Mouse (Mus musculus): ENCODE measurements around the gene Adss.
"Not testable (repeated sequence)": the region's sequence is repeated elsewhere in the genome, so short reads cannot be mapped to it uniquely, and the experiment has no call there.

Gene Adss

DNA sequence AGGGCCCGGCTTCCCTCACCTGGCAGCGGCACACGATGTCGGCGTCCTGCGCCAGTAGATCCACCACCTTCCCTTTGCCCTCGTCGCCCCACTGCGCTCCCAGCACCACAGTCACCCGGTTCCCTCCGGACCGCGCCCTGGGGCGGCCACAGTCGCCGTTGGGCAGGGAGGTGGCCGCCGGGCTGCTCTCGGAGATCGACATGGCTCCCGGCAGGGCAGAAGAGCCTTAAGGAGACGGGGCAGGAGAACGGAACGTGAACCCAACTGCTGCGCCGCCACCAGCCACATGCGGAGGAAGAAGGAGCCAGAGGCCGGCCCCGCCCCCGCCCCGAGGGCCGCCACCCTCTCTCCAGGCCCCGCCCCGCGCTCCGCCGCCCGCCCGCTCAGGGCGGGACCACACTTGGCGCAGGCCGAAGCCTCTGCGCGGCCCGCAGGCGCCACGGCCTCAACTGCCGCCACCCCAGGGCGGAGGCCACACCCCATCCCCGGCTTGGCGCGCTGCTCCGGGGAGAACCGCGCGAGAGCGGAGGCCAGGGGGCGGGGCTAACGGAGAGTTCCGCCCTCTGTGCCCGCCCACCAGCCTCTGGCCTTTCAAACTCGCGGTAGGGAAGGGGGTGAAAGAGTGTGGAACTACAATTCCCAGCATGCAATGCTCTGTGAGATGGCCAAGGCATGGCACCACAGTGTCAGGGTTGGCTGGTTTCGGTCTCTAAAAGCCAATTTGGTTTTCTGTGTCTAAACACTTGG is at the start of gene Adss:
Gene Adss (minus strand): TSS at position 319 of the 747 bp plus-strand sequence.
- peak; percentile 95 to 96 for DNase-seq (ENCODE audit: low spot score in 2 of 2)

DNA sequence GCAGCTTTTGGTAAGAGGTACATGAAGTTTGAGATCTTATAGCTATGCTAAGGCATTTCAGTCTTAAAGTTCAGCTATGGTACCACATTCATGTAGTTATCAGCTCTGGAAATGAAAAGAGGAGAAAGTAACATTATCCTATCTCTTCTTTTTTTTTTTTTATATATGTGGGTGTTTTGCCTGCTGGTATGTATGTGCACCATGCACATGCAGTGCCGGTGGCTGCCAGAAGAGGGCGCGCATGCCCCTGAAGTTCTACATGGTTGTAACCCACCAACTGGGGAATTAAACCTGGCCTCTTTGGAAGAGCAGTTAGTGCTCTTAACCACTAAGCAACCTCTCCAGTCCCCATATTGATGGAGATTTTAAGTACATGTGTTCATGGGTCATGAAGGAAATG is 49.5 kb upstream of the Adss start:
- DNase-seq (ENCODE audit: low spot score in 2 of 2), result not testable (repeated sequence)

DNA sequence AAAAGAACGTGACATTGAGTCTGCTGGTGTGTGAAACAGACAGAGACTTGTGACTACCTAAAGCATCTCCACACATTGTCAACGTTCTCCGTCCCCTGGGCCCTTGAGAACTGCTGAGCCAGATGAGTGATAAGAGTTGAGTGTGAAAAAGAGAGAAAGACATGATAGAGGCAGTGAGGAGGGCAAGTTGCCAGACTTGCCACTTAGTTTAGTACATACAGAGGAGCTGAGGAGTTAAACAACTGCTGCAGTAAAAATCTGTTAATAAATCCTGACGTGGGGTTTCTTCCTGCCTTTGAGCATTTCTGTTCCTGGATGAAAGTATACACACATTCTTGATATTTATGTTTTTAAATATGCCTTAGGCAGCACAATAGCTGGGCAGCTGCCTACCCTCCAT is 31.5 kb upstream of the Adss start:
- not testable (repeated sequence) for DNase-seq (ENCODE audit: low spot score in 2 of 2)

DNA sequence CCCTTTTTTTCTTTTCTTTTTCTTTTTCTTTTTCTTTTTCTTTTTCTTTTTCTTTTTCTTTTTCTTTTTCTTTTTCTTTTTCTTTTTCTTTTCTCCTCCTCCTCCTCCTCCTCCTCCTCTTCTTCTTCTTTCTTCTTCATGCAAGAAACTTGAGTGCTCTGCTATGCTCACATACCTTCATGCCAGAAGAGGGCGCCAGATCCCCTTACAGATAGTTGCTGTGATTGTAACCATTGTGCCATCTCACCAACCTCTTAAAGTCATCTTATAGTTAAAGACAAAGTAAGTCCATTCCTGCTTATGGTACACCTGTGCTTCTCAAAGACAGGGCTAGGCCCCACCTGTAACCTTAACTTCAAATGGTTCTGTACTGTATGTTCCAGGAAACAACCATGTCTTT is 10.5 kb upstream of the Adss start:
- DNase-seq (ENCODE audit: low spot score in 2 of 2), result not testable (repeated sequence)

DNA sequence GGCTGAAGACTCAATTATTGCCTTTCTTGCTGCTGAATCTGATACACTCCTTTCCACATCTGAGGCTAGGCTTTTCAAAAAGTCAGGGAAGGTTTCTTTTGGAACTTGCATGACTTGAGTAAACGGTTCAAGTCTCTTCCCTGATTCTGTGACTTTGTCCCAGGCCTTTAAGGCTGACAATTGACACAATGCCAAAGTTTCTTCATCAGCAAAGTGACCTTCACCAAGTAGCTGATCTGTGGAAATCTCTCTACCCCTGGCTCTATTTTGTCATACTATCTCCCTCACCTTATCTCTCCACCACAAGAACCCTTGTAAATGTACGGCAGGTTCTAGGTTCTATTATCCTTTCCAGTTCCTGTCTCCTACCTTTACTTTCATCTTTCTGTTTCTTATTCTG is 7.2 kb upstream of the Adss start:
- no peak for DNase-seq (ENCODE audit: low spot score in 2 of 2)

DNA sequence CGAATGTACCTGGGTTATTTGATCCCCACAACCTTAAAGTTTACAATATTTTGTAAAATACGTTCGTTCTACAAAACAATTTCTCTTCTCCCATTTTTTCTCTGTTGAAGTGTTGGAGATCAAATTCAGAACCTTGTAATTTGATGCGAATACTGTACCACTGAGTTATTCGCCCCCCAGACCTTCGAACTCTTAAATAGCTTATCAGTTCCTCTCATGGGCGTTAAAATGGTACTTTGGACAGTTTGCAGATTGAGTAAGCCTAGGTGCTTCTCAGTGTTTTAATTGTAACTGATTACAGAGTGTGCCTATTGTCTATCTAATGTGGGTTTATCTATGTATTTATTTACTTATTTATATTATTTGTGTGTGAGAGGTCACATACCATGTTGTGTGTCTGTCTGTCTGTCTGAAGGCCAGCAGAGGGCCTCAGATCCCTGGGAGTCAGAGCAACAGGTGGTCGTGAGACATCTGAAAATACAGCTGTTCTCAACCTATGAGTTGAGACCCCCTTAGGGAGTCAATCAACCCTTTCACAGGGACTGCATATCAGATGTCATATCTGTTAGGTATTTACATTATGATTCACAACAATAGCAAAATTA is 942 bp upstream of the Adss start:
- DNase-seq (ENCODE audit: low spot score in 2 of 2), result no peak

DNA sequence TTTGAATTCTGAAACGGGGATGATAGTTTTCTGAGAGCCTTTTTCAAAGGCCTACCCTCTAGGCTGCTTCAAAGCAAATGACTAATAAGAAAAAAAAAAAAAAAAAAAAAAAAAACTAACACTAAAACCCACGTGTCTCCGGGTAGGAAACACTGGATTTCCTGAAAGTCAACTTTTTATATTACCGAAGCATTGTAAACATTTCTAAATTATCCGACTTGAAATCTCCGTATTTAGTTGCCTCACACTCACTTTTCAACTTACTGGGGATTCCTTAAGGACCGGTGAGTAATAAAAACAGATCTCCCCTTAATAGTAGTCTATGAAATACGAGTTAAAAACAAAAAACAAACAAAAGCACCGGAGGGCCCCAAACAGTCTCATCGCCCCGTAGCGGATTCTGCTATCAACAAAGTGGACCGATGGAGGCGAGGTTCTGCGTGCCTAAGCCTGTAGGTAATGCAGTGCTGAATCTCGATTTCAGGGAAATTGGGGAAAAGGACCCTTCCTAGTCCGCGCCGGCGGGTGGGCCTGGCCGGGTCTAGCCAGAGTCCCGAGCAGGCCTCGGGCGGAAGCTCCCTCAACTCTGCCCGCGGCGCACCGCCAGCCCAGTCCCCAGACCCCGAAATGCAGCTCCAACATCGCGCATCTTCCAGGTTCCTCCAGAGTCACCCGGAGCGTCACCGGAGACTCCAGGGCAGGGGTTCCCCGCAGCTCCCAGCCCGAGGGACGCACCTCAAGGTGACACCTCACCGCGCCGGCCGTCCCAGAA is 704 bp downstream of the Adss start:
- DNase-seq (ENCODE audit: low spot score in 2 of 2), result peak in 1 of 2 experiments; percentile 41

DNA sequence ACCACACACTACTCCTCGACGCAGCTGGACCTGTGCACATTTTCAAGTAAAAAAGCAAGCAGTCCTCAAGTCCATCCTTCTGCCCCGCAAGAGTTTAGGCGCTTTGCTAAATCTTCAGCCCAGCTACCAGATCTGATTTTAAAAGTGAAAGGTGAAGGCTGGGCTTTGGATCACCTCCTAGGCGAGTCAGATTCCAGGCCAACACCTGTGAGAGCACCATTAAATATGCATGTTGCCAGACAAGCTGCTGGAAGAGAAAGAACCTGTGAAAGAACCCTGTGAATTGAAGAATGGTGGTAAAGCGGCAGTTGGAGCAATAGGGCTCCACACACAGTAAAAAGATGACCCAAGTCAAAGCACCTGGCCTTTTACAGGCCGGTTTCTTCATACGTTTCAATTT is 1.4 kb downstream of the Adss start:
- DNase-seq (ENCODE audit: low spot score in 2 of 2), result no peak

DNA sequence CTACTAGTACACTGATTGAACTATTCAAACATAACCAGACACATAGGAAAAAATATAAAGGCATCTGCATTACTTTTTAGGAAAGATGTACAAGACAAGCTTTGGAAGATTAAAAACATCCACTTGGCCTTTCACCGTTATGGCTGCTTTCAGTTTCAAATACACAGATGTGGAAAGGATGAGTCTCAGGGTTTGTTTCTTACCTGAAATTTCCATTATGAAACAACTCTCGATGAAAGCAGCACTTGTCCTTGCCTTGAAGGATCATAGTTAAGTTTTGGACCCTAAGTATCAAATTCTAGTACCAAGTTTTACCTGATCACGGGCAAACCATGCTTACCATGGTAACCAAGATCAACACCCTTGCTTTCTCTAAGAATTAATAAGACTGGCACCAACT is 3.5 kb downstream of the Adss start:
- no peak for DNase-seq (ENCODE audit: low spot score in 2 of 2)

DNA sequence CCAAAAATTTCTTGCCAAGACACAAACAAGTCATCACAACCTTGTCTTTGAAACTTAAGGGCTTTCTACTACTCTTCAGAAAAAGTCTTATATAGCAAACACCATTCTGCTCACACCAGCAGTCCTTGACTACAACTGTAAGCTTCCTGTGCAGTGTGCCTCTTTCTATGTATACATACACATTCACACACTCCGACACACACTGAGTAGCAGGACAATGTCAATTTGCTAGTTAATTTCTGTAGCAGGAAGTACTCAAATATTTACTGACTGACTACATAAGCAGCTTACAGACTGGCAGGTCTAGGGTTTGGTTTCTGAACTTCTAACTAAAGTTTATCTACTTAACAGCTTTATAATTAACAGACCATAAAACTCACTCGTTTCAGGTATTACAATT is 18.9 kb downstream of the Adss start:
- no peak for DNase-seq (ENCODE audit: low spot score in 2 of 2)

DNA sequence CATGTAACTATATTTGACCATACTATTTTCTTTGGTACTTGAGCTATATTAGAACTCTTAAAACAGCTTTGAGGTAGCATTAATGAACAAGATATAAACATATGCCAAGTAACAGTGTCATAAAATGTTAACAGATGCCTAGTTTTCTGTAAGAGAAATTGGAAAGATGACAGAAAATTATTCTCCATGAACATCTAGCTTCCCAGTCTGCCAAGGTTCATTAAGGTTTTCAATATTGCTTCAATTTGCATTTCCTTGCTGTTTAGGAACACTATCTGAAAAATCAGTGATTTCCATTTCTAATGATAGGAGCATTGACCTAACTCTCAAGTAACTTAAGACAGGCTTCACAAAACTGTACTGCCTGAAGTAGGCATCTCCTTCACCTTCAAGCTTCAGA is 27.4 kb downstream of the Adss start:
- no peak for DNase-seq (ENCODE audit: low spot score in 2 of 2)

DNA sequence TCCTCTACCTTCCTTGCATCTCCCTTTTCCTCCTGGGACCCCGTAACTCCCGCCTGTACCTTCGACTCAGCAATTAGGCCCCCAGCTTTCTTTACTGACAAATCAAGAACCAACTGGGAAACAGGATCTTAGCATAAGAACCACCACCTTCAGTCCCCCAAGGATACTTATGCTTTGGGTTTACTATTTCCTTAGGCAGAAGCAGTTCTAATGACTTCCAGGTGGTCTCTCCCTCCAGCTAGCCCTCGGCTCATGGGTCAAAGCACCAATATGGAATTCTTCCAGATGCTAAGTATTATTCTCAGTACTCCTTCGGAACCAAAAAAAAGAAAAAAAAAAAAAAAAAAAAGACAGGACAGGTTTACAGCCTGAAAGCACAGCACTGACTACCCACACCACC is 39.1 kb downstream of the Adss start:
- no peak for DNase-seq (ENCODE audit: low spot score in 2 of 2)

DNA sequence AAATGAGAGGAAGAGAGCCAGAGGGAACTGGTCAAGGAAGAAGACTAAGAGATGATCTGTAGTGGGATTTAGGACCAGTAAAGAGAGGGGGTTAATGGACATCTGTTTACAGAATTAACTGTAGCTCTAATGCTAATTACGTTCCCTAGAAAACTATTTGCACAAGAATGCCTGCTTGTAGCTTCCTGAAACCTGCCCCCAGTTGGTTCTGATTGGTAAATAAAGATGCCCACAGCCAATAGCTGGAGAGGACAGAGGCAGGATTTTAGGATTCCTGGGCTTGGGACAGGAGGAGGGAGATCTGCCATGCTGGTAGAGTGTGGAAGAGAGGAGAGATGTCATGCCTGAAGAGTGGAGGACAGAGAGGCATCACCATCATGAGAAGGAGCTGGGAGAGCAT is 42.8 kb downstream of the Adss start:
- DNase-seq (ENCODE audit: low spot score in 2 of 2), result no peak

DNA sequence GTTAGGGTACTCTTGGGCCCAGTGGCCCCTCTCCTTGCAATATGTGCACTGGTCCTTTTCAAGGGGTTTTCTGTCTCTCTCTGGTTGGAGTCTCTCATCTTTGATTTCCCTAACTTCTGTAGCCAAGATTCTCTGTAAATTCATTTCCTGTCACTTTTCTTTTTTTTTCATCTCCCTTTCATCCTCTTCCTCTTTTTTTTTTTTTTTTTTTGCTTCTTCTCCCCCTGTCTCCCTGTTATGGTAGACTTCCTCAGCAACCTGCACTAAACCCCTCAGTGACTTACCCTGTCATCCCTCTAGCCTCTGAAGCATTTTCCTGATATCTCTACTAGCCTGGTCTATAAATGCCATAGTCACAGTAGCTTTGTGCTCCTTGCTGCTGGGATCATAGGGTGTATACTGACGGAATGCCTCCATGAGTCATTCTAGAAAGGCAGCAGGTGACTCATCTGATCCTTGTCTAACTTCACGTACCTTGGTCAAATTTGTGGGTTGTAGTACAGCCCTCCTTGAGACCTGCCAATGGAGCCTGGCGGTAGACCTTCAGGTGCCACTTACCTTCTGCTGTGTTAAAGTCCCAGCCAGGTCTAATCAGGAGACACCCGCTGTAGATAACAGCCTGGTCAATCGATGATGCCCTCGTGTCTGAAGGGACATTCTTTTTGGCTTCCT is 48.3 kb downstream of the Adss start:
- DNase-seq (ENCODE audit: low spot score in 2 of 2), result no peak

DNA sequence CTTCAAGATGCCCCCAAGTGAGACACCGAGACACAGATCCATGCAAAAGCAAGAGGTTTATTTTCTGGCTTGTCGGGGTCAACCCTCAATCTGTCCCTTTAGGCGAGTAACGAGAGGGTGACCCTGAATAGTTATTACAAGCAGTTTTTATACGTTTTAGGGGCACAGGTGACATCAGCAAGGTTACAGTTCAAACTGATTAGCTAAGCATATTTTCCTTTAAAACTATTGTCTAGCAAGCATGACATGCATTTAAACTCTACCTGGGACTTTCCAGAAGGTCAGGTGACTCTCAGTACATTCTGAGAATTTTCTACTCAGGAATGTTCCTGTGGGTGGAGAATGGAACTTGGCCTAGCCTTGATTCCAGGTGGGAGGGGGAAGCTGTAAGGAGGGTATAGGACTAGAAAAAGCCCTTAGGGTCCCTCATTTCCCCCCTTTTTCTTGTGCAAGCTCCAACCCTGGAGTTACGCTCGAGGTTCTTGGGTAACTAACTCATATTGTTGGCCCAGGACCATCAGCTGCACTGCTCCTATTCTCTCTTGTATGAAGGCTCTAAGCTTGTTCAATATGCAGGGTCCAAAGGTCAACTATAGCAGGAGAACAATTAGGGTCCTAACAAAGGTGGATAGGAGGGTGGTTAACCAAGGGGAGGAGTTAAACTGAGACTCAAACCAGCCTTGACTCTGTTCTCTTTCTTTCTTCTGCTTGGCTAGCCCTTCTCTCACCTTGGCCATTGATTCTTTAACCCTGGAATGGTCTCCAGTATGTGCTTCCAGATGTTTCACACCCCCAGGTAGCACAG is 51.6 kb downstream of the Adss start:
- DNase-seq (ENCODE audit: low spot score in 2 of 2), result no peak

DNA sequence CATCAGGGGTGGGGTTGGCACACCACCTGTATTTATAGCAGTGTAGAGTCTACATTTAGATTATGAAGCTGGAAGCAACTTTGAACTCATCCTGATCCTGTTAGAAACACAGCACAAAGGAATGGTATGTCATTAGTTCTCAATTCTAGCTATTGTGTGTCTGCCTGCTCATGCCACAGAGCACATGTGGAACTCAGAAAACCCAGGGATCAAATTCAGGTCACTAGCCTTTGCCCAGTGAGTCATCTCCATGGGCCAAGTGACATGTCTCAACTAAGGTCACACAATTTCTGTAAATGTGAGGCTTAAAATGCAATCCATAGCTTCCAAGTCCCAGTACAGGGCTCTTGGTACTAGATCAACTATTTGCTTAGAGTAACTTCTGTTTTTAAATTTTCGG is 54.2 kb downstream of the Adss start:
- DNase-seq (ENCODE audit: low spot score in 2 of 2), result no peak

DNA sequence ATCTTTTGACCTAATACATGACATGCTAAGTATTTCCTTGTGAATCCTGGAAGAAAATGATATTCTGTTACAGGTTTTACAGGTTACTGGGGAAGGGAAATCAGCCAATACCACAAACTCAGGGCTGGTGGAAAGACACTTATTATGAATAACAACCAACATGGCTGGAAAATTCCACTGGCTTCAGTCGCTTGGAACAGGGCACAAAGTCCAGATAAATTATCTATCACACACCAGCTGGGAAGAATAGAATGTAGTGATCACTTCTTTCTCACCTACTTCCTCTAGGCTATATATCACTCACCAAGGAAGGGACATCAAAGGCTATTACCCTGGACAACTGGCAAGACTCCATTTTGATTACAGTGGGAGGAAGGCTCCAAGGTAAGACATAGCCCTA is 55.6 kb downstream of the Adss start:
- no peak for DNase-seq (ENCODE audit: low spot score in 2 of 2)

DNA sequence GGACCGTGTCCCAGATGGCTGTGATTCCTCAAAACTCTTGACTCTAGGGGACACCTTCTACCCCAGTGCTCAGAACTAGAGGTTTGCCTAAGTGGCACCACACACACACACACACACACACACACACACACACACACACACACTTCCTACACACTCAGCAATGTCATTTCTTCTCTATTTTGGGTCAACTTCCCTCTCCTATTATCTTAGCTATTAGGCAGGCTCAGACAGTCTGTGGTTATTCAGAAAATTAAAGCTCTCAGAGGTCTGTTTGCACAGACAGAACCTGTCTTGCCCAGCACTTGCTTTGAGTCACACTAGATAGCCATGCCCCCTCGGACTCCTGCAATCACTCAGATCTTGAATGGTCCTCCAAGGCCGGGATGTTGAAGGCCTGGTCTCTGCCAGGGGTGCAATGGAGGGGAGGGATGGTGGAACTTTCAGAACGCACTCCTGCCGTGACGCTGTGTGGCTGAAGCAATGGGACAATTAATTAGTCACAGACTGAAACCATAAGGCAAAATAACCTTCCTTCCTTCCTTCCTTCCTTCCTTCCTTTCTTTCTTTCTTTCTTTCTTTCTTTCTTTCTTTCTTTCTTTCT is 58.7 kb downstream of the Adss start:
- DNase-seq (ENCODE audit: low spot score in 2 of 2), result no peak

DNA sequence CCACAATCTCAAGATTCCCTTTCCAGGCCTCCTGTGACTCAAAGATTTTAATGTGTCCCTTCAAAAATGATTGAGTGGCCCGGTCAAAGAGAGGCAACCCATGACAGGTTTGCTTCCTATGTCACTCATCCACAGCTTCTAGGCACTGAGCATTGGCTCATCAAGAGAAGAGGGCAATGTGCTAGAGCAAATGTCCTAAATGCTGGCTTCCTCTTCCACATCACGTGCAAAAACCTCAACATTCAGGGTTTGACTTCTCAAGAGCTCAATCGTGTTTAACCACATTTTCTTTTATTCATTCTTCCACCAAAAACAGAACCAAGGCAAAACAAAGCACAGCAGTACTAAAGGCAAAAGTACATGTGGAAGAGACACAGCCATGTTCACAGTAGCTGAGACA is 64.3 kb downstream of the Adss start:
- no peak for DNase-seq (ENCODE audit: low spot score in 2 of 2)

DNA sequence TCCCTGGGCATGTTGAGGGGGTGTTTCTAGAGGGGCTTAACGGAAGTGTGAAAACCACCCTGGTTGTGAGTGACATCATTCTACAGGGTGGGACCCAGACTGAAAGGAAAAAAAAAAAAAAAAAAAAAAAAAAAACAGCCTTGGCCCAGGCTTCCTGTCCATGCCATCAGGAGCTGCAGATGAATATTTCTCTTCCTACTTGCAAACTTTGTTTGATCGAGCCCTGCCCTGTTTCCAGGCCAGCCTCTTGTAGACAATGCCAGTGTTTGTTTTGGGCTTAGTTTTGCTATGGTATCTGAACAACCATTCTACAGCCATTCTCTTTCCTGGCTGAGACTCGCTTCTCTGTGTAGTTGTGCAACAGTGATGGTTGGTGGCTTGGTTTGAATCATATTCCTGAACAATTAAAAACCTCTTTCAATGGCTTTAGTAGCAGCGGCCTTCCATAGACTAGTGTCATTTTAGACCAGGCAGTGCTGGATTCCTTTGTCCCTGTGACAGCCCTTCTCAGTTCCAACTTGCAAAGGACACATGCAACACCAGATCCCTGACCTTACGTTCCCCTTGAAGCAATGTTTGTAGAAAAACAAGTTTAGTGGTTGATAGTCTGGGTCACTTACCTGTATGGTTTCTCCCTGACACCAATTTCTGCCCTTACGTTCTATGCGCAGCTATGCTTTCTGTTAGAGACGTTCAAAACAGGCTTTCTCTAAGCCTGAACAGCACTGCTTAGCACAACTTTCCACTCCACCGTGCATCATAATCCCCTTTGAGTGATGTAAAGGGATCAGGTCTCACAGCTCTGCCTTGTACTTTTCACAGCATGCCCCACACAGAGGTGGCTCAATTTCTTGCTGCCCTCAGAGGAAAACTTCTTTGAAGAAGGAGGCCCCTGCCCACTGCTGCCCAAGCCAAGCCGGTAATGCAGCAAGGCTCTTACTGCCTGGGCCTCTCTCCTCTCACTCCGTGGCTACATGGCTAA is 67.0 kb downstream of the Adss start, which contains the start of gene 1700016C15Rik:
Gene 1700016C15Rik (plus strand): TSS at position 772 of the 982 bp plus-strand sequence.
- no peak for DNase-seq (ENCODE audit: low spot score in 2 of 2)
